Mouse (Mus musculus): Measurements from ENCODE around the gene BC055324.
"Not testable (repeated sequence)": the region's sequence is repeated elsewhere in the genome, so short reads cannot be mapped to it uniquely, and the experiment has no call there.

The BC055324 gene

DNA sequence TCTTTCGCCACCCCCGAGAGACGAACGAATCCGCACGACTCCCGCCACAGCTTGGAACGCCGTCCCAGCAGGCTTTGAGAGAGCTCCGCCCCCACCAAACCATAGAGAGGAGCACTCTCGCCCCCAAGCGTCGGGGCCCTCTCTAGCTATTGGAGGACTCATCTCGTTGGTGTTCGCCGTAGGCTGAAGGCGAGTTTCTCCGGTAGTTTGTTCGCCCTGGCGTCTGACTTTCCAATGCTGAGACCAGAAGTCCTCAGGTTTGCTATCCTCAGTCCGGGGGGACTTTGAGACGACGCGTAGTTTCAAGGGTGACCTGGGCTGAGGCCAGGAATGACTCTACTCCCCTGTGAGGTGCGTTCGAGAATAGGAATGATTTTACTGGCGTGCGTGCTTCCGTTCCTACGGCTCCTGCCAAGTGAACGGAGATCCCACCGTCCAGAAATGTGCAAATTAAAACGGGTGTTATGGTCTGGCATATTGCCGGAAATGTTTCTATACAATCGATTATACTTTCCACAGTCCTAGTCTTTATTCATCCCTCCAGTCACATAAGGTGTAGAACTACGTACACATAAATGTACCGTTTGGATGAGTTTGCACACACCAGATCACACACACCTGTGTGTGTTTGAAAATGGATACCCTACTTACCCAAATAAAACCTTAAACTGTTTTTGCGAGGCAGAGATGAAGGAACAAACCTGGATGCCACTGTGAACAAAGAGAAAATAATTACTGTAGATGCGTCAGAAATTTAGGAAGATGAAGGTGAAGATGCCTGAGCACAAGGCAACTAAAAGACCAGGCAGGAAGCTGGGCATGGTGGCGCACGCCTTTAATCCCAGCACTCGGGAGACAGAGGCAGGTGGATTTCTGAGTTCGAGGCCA lies at the start of gene BC055324, which contains the start of gene Mettl18:
Gene BC055324 (minus strand): TSS at position 76 of the 888 bp plus-strand sequence.
Gene Mettl18 (plus strand): TSS at position 169 of the 888 bp plus-strand sequence.
- peak; percentile 96 for DNase-seq (ENCODE audit: low spot score)

DNA sequence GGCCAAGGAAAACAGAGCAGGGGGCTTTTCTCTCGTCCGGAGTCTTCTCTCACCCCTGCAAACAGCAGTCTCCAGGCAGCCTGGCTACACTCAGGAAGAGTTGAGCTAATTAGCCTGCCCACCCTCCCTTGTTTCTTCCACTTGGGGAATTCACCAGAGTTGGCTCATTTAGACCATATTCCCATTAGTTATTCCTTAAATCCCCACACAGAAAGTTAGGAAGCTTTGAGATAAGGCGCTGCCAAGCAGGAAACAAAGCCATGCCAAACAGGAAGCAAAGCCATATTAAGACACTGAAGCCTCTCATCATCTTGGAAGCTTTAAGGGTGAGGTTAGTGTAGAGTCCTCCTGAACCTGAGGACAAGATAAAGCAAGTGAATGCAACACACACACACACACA lies 49.0 kb upstream of the BC055324 start:
- no peak for DNase-seq (ENCODE audit: low spot score)

DNA sequence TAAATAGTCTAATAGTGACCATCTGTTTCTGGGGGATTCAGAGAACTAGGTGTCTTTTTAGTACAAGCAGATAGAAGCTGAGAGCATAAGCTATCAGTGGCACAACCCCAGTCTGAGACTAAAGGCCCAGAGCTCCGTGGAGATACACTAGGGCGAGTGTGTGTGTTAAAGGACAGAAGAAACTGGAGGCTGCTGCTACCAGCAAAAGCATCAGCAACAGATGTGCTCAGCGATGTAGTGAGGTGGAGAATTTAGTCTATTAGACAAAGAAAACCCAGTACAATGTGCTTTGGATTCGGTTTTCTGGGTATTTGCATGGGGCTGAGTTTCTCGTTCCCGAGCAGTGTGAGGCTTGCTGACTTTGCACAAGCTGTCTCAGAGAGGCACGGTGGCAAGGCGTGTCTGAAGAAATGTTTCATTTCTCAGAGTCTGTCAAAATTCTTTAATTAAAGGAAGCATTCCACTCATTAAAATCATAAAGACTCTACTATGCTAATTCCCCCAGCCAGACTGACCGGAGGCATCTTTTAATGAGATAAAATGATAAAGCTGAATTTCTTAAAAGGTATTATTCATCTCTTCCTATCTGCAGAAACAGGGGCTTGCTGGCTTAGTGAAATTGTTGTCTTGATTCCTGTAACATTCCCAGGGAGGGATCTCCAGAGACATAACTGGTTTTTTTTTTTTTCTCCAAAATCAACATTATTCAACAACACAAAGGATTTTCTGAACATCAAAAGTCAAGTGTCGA lies 46.0 kb upstream of the BC055324 start:
- no peak for DNase-seq (ENCODE audit: low spot score)

DNA sequence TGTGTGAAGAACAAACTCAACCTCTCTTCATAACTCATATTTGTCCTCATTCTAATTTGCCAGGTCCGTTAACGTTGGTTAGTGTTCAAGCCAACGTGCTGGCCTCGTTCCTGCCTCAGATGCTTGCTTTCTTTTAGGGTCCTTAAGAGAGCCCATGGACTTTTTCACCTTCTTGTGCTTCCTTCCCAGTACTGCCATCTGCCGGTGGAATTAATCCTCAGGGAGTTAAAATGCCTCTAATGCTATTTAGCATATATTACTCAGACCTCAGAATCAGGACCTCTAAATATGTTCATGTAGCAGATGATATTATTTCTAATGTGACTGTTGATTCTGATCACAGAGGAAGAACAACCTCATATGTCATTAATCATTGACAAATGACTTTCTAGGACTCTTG lies 32.8 kb upstream of the BC055324 start:
- DNase-seq (ENCODE audit: low spot score) = no peak

DNA sequence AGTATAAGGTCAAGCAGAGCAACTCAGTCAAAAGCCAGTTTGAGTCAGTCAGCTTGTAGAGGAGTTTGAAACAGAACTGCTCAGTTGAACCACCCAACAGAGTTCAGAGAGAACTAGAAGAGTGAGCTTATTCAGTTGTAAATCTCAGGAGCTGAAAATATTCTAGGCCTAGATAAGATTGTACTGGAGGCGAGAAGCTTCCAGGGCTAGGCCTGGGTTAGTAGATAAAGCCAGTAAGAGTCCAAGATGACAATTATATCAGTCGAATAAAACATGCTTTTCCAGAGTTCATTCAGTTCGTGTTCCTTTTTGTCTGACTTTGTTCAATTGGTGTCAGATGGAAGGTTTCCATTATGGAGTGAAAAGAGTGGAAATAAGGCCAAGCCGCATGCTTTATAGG lies 31.1 kb upstream of the BC055324 start:
- DNase-seq (ENCODE audit: low spot score) = no peak

DNA sequence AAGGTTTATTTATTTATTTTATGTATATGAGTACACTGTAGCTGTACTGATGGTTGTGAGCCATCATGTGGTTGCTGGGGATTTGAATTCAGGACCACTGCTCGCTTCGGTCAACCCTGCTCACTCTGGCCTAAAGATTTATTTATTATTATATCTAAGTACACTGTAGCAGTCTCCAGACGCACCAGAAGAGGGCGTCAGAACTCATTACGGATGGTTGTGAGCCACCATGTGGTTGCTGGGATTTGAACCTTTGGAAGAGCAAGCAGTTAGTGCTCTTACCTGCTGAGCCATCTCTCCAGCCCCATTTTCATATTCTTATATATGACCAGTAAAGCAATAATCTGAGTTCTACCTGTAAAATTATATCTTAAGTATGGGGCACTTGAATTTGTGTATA lies 27.5 kb upstream of the BC055324 start:
- not testable (repeated sequence) for DNase-seq (ENCODE audit: low spot score)

DNA sequence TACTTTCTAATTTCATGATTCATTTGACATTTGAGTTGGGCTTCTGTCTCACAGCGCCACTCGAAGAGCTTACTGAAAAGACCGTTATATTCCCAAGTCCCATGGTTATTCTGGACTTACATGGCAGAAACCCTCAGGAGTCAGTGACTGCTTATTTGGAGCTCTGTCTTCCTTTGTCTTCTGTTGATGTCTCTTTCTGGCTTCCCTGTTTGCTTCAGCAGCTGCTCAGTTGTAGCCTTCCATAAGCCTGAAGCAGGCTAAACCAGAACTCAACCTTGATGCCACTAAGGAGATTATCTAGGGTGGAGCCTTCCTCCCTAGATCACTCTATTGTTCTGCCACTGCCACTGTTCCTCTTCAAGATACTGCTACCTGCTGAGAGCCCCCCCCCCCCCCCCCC lies 26.1 kb upstream of the BC055324 start:
- DNase-seq (ENCODE audit: low spot score) = not testable (repeated sequence)

DNA sequence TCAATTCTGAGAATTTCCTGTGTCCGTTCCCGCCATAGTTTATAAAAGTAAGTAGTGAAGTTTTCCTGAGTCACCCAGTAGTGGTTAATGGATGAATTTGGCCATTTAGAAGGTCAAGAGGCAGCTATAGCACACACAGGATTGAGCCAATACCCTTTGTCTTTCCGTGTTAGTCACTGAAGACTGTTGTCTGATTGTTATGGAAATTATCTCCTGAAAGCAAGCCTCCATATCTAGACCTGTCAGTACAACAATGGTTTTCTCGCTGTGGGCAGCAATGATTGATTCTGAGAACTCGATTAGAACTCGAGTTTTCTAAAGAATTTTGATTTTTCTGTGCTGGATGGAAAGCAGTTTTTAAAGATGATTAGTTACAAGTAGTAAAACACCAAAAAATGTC lies 25.2 kb upstream of the BC055324 start:
- DNase-seq (ENCODE audit: low spot score) = peak; percentile 22

DNA sequence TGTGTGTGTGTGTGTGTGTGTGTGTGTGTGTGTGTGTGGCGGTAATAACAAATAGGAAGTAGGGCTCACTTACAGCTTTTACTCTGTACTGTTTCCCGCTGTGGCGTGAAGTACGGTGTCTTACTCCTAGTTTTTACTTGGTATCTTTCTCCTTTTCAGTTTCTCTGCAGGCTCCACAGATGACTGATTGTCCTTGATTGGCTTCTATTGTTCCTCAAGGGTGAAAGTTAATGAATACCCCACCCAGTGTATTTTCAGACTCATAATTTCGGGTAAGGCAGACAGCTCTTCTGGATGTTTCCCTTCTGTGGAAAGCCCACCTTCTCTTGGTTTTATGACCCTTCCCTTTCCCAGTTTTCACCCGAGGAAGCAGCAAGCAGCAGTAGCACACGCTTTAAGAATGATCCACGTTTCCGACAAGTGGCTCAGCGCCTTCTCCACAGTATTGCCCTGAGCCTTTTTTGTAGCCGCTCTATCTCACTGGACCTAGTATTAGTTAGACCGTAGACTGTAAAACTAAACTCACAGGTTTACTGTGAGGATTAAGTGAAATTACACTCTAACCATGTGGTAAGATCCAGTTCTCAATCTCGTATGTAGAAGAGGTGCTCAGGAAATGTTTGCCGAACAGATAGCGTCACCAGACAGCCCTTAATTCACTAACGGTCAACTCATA lies 23.8 kb upstream of the BC055324 start:
- no peak for DNase-seq (ENCODE audit: low spot score)

DNA sequence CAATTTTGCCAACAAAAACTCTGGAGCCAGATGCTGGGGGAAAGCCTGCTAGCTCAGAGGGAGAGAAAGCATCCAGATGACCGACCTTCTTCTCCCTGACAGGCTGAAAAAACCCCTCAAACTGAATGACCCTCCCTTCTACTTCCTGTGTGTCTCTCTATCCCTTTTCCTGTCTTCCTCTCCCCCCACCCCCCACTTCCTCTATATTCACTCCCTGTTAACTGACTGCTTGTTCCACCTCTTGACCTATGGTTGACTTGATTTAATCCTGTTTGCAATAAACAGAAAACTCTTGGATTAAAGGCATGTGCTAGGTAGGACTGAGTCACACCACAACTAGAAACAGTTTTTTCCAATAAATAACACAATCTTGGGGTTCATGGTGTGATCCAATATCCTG lies 20.0 kb upstream of the BC055324 start:
- DNase-seq (ENCODE audit: low spot score) = no peak

DNA sequence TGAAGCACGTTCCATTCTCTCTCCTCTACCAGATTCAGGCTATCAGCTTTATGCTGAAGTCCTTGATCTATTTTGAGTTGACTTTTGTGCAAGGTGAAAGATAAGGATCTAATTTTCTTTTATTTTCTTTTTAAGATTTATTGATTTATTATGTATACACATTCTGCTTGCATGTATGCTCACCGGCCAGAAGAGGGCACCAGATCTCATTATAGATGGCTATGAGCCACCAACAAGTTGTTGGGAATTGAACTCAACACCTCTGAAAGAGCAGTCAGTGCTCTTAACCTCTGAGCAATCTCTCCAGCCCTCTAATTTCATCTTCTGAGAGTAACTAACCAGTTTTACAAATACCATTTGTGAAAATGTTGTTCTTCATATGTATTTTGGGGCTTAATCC lies 14.6 kb upstream of the BC055324 start:
- DNase-seq (ENCODE audit: low spot score) = peak; percentile 53

DNA sequence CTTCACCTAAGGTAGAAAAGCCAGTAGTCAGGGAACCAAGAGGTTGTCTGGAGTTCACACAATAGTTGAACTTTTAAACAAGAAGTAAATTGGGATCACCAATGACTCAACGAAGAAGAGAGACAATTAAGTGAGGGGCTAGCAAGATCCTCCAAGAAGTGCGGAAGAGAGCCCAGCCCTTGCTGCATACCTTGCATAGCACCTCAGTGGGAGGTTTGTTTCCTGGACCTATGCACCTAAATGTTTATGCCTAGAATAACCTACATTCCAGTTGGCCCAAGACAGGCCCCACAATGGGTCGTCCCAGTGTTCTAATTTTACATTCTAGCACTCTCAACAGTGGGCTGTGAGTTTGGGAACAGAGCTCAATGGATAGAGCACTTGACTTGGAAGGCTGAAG lies 9.7 kb upstream of the BC055324 start:
- DNase-seq (ENCODE audit: low spot score) = no peak

DNA sequence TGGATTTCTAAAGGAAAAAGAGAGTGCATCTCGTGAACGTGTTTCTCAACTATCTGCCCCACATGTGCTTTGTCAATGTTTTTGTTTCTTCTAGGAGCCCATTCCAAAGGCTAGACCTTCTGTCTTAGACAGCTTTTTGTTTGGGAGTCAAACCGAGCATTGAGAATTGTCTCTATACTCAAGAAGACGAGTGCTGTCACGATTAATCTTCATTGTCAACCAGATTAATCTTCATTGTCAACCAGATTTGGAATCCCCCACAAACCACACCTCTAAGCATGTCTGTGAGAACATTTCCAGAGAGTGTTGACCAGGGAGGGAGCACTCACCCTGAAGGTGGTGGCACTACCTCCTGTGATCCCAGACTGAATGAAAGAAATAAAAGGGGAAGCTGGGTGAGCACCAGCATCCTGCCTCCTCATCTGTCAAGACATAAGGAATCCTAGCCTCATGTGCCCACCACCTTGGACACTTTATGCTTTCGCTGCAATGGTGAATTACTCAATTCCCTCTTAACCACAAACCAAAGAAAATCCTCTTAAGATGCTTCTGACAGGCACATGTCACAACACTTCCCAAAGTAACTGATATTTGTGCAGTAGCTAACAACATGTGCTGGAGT lies 7.3 kb upstream of the BC055324 start:
- DNase-seq (ENCODE audit: low spot score) = no peak

DNA sequence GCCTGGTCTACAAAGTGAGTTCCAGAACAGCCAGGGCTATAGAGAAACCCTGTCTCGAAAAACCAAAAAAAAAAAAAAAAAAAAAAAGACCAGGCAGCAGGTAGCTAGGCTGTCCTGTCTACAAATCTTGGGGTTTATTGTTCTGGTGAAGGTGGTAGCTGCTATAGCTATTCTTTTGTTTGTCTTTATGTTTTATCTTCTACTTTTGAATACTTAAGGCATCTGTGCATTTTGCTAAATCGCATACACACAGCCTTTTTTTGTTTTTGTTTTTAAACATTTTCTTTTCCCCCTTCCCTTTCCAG lies 965 bp upstream of the BC055324 start:
- no peak for DNase-seq (ENCODE audit: low spot score)

DNA sequence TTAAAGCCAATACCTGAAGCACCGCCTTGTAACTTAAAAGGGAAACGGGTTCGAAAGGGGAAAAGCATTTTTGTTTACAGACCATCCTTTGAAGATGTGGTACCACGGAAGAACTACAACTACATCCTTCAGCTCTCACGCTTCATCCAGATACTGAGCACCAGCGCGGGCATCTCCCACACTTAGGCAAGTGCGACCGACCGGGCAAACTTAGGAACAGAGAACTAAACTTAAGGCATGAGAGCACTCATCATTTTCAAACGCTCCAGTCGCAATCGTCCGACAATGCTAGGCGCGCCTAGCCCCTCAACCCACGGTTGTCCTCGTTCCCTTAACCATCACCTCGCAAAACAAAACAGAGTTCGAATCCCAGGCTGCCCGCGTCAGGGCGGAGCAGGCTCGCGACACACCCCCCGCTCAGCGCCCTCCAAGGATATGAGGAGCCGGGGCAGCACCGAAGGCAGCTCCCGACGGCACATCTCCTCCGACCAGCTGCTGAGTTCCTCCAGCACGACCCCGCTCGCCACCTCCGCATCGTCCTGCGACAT lies 349 bp downstream of the BC055324 start:
- DNase-seq (ENCODE audit: low spot score) = no peak

DNA sequence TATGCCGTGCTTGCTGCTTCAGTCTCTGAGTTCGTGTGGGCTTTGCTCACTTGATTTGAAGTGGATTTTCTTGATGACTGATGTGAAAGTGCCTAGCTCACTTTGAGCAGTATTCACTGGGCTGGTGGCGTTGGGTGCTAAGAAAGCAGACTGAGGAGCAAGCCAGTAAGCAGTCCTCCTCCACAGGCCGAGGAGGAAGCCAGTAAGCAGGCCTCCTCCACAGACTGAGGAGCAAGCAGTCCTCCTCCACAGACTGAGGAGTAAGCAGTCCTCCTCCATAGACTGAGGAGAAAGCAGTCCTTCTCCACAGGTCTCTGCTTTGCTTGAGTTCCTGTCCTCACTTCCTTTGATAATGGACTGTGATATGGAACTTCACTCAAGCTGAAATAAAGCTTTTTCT lies 2.2 kb downstream of the BC055324 start:
- no peak for DNase-seq (ENCODE audit: low spot score)

DNA sequence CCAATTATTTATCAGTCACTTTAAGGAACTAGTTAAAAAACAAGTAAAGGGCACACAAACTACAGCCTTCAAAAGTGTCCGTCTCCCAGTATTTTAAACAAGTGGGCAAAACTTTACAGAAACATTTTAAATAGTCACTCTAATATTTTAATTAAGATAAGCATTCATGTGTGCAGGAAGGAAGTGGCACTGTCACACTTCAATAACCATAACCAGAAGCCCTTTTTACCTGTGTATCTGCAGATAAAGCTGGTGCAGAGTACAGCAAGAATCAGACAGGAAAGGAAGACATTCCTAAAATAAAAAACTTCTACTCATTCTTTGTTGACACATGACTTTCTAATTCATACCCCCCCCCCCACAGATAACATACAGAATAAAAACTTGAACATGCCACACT lies 18.1 kb downstream of the BC055324 start:
- DNase-seq (ENCODE audit: low spot score) = no peak

DNA sequence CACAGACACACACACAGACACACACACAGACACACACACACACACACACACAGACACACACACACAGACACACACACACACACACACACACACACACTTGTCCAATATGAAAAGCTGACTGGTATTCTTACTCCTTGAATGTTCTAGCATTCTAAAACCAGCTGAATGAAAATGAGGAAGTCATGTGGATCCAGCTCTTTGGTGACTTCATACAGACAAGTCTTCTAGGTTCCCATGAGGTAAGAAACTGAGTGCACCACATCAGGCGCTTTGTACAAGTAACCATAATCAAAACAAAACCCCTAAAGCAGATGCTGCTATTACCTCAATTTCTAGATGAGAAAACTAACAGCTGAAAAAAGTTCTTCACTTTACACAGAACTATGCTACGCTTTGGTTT lies 19.5 kb downstream of the BC055324 start:
- DNase-seq (ENCODE audit: low spot score) = no peak

DNA sequence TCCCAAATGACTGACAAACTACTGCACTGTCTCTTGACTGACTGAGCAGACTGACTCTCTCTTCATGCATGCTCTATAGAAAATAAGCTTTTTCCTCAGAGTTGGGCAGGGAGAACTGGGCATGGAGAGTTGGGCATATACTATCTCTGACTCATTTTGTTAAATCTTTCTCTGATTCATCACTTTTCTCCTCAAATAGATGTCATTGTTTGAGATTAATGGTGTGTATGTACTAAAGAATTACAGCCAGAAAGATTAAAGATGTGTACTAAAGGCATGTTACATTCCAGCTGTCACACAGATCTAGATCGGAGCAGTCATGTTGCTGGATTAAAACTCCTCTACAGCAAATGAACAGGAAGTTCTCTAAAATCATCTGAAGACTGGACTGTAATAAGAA lies 20.1 kb downstream of the BC055324 start:
- DNase-seq (ENCODE audit: low spot score) = no peak

DNA sequence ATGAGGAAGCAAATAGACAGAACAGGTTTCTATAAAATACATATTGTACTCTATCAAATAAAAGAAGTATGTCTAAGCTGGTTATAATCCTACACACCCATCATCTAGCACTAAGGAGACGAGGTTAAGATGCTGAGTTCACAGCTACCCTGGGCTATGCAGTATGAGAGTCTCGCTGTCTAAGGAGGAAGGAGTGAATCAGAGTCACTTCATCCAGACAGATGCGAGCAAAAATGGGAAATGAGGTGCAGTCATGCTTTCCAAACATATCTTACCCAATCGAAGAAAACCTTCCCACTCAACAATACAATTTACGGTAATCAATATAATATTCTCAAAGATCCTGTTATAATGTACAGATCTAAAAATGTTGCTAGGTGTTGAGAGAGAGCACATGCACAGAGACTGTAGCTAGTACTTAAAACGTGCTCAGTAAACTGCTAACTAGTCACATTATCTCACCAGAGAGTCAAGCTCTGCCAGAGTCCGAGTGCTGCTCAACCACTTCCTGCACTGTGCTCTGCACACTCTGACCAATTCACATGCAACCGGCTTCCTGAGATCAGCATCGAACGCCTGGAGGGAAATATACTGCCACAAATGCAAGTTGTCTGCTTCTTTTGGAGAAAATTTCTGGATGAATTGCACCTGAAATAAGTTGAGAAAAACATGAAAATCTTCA lies 30.4 kb downstream of the BC055324 start:
- DNase-seq (ENCODE audit: low spot score) = no peak

DNA sequence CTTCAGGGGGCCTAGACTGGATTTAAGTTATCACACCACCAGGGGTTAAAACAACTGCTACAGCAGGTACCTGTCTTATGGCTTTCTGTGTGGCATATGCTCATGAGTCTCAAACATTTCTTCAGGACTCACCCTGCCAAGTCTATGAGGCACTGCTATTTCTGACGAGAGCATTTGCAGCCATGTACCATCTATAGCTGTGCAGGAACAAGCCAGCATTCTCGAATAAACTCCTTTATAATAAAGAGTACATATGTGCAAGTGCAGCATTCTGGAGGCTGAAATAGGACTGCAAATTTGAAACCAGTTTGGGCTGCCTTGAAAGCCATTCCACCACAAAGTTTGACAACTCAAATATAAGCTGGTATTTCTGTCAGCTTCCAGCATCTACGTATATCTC lies 36.6 kb downstream of the BC055324 start:
- DNase-seq (ENCODE audit: low spot score) = no peak

DNA sequence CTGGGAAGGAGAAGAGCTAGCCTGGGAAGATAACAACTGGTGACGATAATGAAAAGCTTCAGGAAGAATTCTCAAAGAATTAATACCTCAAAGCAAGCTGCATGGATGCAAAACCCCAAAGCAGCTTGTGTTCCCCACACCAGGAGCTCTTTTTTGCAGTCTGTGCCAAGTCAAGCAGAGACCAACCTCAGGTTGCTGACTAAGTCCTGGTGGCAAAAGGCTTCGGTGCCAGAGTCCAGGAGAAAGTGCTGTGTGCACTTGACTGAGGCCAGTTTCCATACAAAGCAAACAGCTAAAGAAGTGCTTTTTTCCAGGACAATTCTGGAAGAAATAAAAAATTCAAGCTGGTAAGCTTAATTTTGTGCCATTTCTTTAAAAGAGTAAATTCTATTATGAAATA lies 41.2 kb downstream of the BC055324 start:
- DNase-seq (ENCODE audit: low spot score) = no peak

Data from embryo, embryonic 10.5 days (tissue).